Mouse (Mus musculus) limb, embryonic 13.5 days (tissue): ENCODE data around the gene Tecrl. TPM values are rescaled to one million over a fixed set of nuclear protein-coding genes. Genes with fewer than 3 reads are reported as not detected.

ENCODE experiments used
- ATAC-seq: fragments of 200-750 bp; cut with Nextera tagmentation; 2 replicates; pipeline ENCODE4 v1.8.0; 2017; ENCODE audit warnings: low read depth, moderate number of reproducible peaks, moderate TSS enrichment; ENCODE audit not compliant: low FRiP score
- H3K27ac ChIP-seq: fragments of 300-500 bp; sonication (generic); 2 replicates; pipeline ENCODE4 v1.5.1; 2015; ENCODE audit warnings: inconsistent platforms, mild to moderate bottlenecking, moderate library complexity
- H3K27me3 ChIP-seq: fragments of 300-500 bp; sonication (generic); 2 replicates; pipeline ENCODE4 v1.6.1; 2015; ENCODE audit warnings: mild to moderate bottlenecking, inconsistent platforms
- H3K36me3 ChIP-seq: fragments of 300-500 bp; sonication (generic); 2 replicates; pipeline ENCODE4 v1.6.1; 2015; ENCODE audit warnings: inconsistent platforms, mild to moderate bottlenecking, moderate library complexity
- H3K4me1 ChIP-seq: fragments of 300-500 bp; sonication (generic); 2 replicates; pipeline ENCODE4 v1.6.1; 2015; ENCODE audit warnings: inconsistent platforms
- H3K4me2 ChIP-seq: fragments of 300-500 bp; sonication (generic); replicated peaks from 2 replicates; pipeline ENCODE4 v1.6.1; 2015; ENCODE audit warnings: inconsistent platforms, mild to moderate bottlenecking, moderate library complexity
- H3K4me3 ChIP-seq: fragments of 300-500 bp; sonication (generic); 2 replicates; pipeline ENCODE4 v1.5.1; 2015; ENCODE audit warnings: moderate library complexity, mild to moderate bottlenecking, inconsistent platforms
- H3K9ac ChIP-seq: fragments of 300-500 bp; sonication (generic); 2 replicates; pipeline ENCODE4 v1.6.1; 2015; ENCODE audit warnings: mild to moderate bottlenecking, inconsistent platforms
- H3K9me3 ChIP-seq: fragments of 300-500 bp; sonication (generic); 2 replicates; pipeline ENCODE4 v1.6.1; 2016; ENCODE audit warnings: inconsistent platforms
- WGBS: fragments of 180-500 bp; shearing (Covaris S2); methylation state at CpG from one replicate; pipeline ENCODE4 v1.1.7; 2015; 5-methylcytosine and 5-hydroxymethylcytosine counted together
- polyA plus RNA-seq: library from polyadenylated mRNA; unstranded; fragments of >200 nt; fragmentation: Nextera tagmentation; extraction: Ambion mirVana; gene quantifications from 2 replicates; pipeline ENCODE4 v1.2.1, GENCODE M21; 2015

Gene Tecrl
- polyA plus RNA-seq: 2.4 and 3.1 TPM in 2 replicates

GRCm38 (mm10) chr5:83354846-83355561 lies at the start of gene Tecrl:
Gene Tecrl, minus strand, starts transcription at chr5:83355195.
- Histone ChIP-seq H3K4me3 (no peak within 1 kb of the TSS), H3K36me3 (no peaks in the 10 kb centered on the region), H3K27me3 (no peaks in the 10 kb centered on the region), H3K9ac (no peak within 1 kb of the TSS), H3K27ac (no peak within 1 kb of the TSS), H3K9me3 (no peaks in the 10 kb centered on the region), H3K4me1 (no peaks in the 10 kb centered on the region), H3K4me2 (no peak within 1 kb of the TSS)
- 52% methylated on average over 9 of the region's 9 CpGs for WGBS
- peak; percentile 32; the same call in 1 of the 2 replicates for ATAC-seq

DNA sequence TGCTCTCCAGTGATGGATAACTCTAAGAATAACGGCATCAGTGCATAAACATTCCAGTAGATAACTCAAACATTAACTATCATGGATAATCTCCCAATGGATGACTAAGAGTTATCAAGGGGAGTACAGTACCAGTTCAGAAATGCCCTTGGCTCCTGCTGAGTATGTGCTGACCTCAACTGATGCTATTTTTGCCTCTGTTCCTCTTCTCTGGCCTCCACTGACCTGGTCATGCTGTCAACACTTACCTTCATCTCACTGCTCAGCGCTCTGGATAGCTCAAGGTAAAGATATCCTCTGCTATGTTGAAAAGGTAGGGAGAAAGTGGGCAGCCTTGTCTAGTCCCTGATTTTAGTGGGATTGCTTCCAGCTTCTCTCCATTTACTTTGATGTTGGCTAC lies 30.0 kb upstream of the Tecrl start:
- ATAC-seq: no peak
- H3K27me3 ChIP-seq: no peaks in the 10 kb centered on the region
- no peak overlapping the region for H3K9ac ChIP-seq
- no peak overlapping the region for H3K27ac ChIP-seq
- no peaks in the 10 kb centered on the region for H3K36me3 ChIP-seq
- no peak overlapping the region for H3K4me2 ChIP-seq
- no peaks in the 10 kb centered on the region for H3K9me3 ChIP-seq
- WGBS: 84% methylated on average over 2 of the region's 2 CpGs
- H3K4me3 ChIP-seq: no peak overlapping the region
- H3K4me1 ChIP-seq: no peaks in the 10 kb centered on the region

GRCm38 (mm10) chr5:83351615-83352014 lies 3.4 kb downstream of the Tecrl start:
- Histone ChIP-seq H3K27me3 (no peaks in the 10 kb centered on the region), H3K27ac (no peak overlapping the region), H3K9me3 (no peaks in the 10 kb centered on the region), H3K9ac (no peak overlapping the region), H3K4me1 (no peaks in the 10 kb centered on the region), H3K4me3 (no peak overlapping the region), H3K4me2 (no peak overlapping the region), H3K36me3 (no peaks in the 10 kb centered on the region)
- ATAC-seq: no peak
- WGBS: 19% methylated on average over 2 of the region's 2 CpGs

GRCm38 (mm10) chr5:83339144-83339543 lies 15.9 kb downstream of the Tecrl start:
- Histone ChIP-seq H3K9ac (no peak overlapping the region), H3K4me2 (no peak overlapping the region), H3K27me3 (no peaks in the 10 kb centered on the region), H3K36me3 (no peaks in the 10 kb centered on the region), H3K9me3 (no peaks in the 10 kb centered on the region), H3K27ac (no peak overlapping the region), H3K4me1 (no peaks in the 10 kb centered on the region), H3K4me3 (no peak overlapping the region)
- no peak for ATAC-seq
- 80% methylated on average over 4 of the region's 4 CpGs for WGBS

DNA sequence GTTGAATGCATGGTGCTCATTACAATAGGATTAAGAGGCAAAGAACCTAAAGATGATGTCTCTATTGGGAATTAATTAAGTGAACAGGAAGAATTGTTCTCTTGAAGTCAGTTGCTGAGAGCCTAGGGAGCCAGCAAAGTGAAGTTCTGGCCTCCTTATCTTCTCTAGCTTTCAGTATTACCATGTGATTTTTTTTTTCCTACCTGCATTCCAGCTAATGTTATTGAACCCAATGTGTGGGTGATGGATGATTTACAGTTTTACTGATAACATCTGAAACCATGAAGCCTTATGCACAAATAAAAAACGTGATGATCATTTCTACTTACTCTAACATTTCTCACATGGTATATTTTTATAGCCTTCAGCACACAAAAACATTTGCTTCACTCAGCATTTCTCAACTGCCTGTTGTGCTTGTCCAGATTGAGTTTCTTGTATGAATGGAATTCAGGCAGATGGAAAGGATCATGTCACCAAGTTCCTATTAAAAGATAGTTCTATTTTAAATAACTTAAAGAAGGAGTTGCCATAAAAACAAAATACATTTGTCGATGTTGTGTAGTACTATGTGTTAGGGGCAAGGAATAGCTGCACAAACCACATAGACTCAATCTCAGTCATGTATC lies 87.7 kb downstream of the Tecrl start:
- H3K4me1 ChIP-seq: no peaks in the 10 kb centered on the region
- no peaks in the 10 kb centered on the region for H3K27me3 ChIP-seq
- no peaks in the 10 kb centered on the region for H3K36me3 ChIP-seq
- H3K9me3 ChIP-seq: no peaks in the 10 kb centered on the region
- 59% methylated on average over 2 of the region's 2 CpGs for WGBS
- H3K4me2 ChIP-seq: no peak overlapping the region
- H3K9ac ChIP-seq: no peak overlapping the region
- ATAC-seq: peak; percentile 57
- H3K4me3 ChIP-seq: no peak overlapping the region
- no peak overlapping the region for H3K27ac ChIP-seq

DNA sequence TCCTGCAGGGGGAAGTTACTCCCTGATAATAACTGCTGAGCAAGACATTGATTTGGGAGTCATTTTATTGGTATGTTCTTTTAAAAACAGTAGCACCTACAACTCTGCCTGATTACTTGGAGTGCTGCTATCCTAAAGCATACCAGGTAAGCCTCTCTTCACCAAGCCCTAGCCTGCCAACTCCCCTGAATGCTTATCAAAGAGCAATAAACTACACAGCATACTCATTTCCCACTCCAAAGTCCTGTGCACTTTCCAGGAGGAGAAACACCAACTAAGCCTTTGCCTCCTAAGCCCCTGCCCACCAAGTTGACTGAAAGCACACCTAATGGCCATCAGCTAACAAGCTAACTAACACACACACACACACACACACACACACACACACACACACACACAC lies 94.9 kb downstream of the Tecrl start:
- H3K36me3 ChIP-seq: no peaks in the 10 kb centered on the region
- no peak overlapping the region for H3K4me2 ChIP-seq
- no peaks in the 10 kb centered on the region for H3K27me3 ChIP-seq
- H3K9ac ChIP-seq: no peak overlapping the region
- H3K27ac ChIP-seq: no peak overlapping the region
- H3K9me3 ChIP-seq: no peaks in the 10 kb centered on the region
- no peak overlapping the region for H3K4me3 ChIP-seq
- ATAC-seq: no peak
- no peaks in the 10 kb centered on the region for H3K4me1 ChIP-seq

GRCm38 (mm10) chr5:83254141-83254540 lies 100.9 kb downstream of the Tecrl start:
- WGBS: 94% methylated on average over 2 of the region's 2 CpGs

DNA sequence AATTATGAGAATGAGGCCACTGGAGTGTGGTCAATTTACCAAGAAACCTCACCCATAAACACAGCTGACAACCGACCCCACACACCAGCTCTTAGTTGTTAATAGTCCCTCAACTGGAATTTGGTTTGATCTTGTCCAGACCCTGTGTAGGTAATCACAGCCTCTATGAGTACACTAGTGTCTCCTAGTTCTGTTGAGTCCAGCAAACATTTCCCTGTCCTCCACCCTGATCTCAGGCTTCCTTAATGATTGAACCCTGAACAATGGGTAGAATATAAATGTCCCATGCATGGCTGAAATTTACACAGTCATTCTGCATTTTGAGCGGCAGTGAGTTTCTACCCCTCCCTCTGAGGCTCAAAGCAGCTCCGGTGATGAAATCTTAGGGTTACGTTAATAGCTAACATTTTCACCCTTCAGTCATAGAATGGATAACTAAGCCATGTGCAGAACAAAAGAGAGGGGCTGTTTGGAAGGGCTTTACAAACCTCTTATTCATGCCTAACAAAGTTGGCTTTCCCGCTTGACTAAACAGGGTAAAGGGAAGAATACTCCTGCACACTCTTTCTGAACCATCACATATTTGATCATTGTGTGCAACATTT lies 116.0 kb downstream of the Tecrl start:
- Histone ChIP-seq H3K4me3 (no peak overlapping the region), H3K36me3 (no peaks in the 10 kb centered on the region), H3K9me3 (no peaks in the 10 kb centered on the region), H3K9ac (no peak overlapping the region), H3K27ac (no peak overlapping the region), H3K4me2 (no peak overlapping the region), H3K27me3 (no peaks in the 10 kb centered on the region), H3K4me1 (no peaks in the 10 kb centered on the region)
- 65% methylated on average over 5 of the region's 5 CpGs for WGBS
- ATAC-seq: no peak

More at GRCm38 (mm10) chr5:83254141-83254540, 100.9 kb downstream of the Tecrl start:
- no peaks in the 10 kb centered on the region for H3K9me3 ChIP-seq
- no peaks in the 10 kb centered on the region for H3K4me1 ChIP-seq
- ATAC-seq: no peak
- no peak overlapping the region for H3K4me2 ChIP-seq
- no peak overlapping the region for H3K9ac ChIP-seq
- H3K36me3 ChIP-seq: no peaks in the 10 kb centered on the region
- no peaks in the 10 kb centered on the region for H3K27me3 ChIP-seq
- no peak overlapping the region for H3K4me3 ChIP-seq
- H3K27ac ChIP-seq: no peak overlapping the region
